Mouse (Mus musculus): ENCODE results near the gene Srpk1. TPM values are rescaled to one million over a fixed set of nuclear protein-coding genes. Genes with fewer than 3 reads are reported as not detected.

The Srpk1 gene
- total RNA-seq, 2 experiments from 2014 or later: 111 to 127 TPM

- no peak for DNase-seq (ENCODE audit: extremely low spot score in 1 of 2, low spot score in 2 of 2)
- intact Hi-C loops (cut with DNase I): no loop called here
These were observed 4.4 kb downstream of the Srpk1 start for GRCm38 (mm10) chr17:28618124-28618523.

- no peak for DNase-seq (ENCODE audit: extremely low spot score in 1 of 2, low spot score in 2 of 2)
- intact Hi-C loops (cut with DNase I): no loop called here
These were observed 4.9 kb downstream of the Srpk1 start for GRCm38 (mm10) chr17:28617636-28618035.

GRCm38 (mm10) chr17:28615332-28615731 is 7.2 kb downstream of the Srpk1 start:
- no peak for DNase-seq (ENCODE audit: extremely low spot score in 1 of 2, low spot score in 2 of 2)
- intact Hi-C loops (cut with DNase I): no loop called here

- intact Hi-C loops (cut with DNase I): no loop called here
- DNase-seq (ENCODE audit: extremely low spot score in 1 of 2, low spot score in 2 of 2): no peak
These were observed 9.4 kb downstream of the Srpk1 start for GRCm38 (mm10) chr17:28613096-28613495.

GRCm38 (mm10) chr17:28612603-28613002 is 9.9 kb downstream of the Srpk1 start:
- intact Hi-C loops (cut with DNase I): no loop called here

GRCm38 (mm10) chr17:28609543-28609942 is 13.0 kb downstream of the Srpk1 start:
- no peak for DNase-seq (ENCODE audit: extremely low spot score in 1 of 2, low spot score in 2 of 2)
- intact Hi-C loops (cut with DNase I): no loop called here

More at GRCm38 (mm10) chr17:28612603-28613002, 9.9 kb downstream of the Srpk1 start:
- DNase-seq (ENCODE audit: extremely low spot score in 1 of 2, low spot score in 2 of 2): no peak

GRCm38 (mm10) chr17:28601557-28602250 is 20.8 kb downstream of the Srpk1 start:
- intact Hi-C loops (cut with DNase I): no loop called here
- DNase-seq (ENCODE audit: extremely low spot score in 1 of 2, low spot score in 2 of 2): no peak

- DNase-seq (ENCODE audit: extremely low spot score in 1 of 2, low spot score in 2 of 2): no peak
- intact Hi-C loops (cut with DNase I): no loop called here
These were observed 21.7 kb downstream of the Srpk1 start for GRCm38 (mm10) chr17:28600780-28601179.

GRCm38 (mm10) chr17:28593965-28594364 is 28.5 kb downstream of the Srpk1 start:
- DNase-seq (ENCODE audit: extremely low spot score in 1 of 2, low spot score in 2 of 2): no peak
- intact Hi-C loops (cut with DNase I): loop anchor here (2.0 kb wide), 1 partner anchor 55 kb away; no protein-coding TSS in a partner anchor

GRCm38 (mm10) chr17:28592998-28593397 is 29.5 kb downstream of the Srpk1 start:
- peak; percentile 62 to 84 for DNase-seq (ENCODE audit: extremely low spot score in 1 of 2, low spot score in 2 of 2)
- intact Hi-C loops (cut with DNase I): no loop called here

GRCm38 (mm10) chr17:28591476-28591875 is 31.0 kb downstream of the Srpk1 start:
- DNase-seq (ENCODE audit: extremely low spot score in 1 of 2, low spot score in 2 of 2): no peak
- intact Hi-C loops (cut with DNase I): no loop called here

- no peak for DNase-seq (ENCODE audit: extremely low spot score in 1 of 2, low spot score in 2 of 2)
- intact Hi-C loops (cut with DNase I): no loop called here
These were observed 31.9 kb downstream of the Srpk1 start for GRCm38 (mm10) chr17:28590596-28590995.

GRCm38 (mm10) chr17:28588591-28588990 is 33.9 kb downstream of the Srpk1 start:
- no peak for DNase-seq (ENCODE audit: extremely low spot score in 1 of 2, low spot score in 2 of 2)
- intact Hi-C loops (cut with DNase I): no loop called here

- no peak for DNase-seq (ENCODE audit: extremely low spot score in 1 of 2, low spot score in 2 of 2)
- intact Hi-C loops (cut with DNase I): no loop called here
These were observed 36.0 kb downstream of the Srpk1 start for GRCm38 (mm10) chr17:28586509-28586908.

- intact Hi-C loops (cut with DNase I): no loop called here
- DNase-seq (ENCODE audit: extremely low spot score in 1 of 2, low spot score in 2 of 2): no peak
These were observed 41.5 kb downstream of the Srpk1 start for GRCm38 (mm10) chr17:28581056-28581455.

GRCm38 (mm10) chr17:28580396-28580795 is 42.1 kb downstream of the Srpk1 start:
- intact Hi-C loops (cut with DNase I): no loop called here

GRCm38 (mm10) chr17:28575244-28576125 is 47.0 kb downstream of the Srpk1 start, which contains the start of gene Lhfpl5:
Lhfpl5 (plus strand) TSS chr17:28575641.
- DNase-seq (ENCODE audit: extremely low spot score in 1 of 2, low spot score in 2 of 2): peak in 1 of 2 experiments; percentile 64
- intact Hi-C loops (cut with DNase I): no loop called here

More at GRCm38 (mm10) chr17:28580396-28580795, 42.1 kb downstream of the Srpk1 start:
- DNase-seq (ENCODE audit: extremely low spot score in 1 of 2, low spot score in 2 of 2): peak in 1 of 2 experiments; percentile 66

GRCm38 (mm10) chr17:28572941-28573340 is 49.6 kb downstream of the Srpk1 start:
- DNase-seq (ENCODE audit: extremely low spot score in 1 of 2, low spot score in 2 of 2): no peak
- intact Hi-C loops (cut with DNase I): no loop called here

- intact Hi-C loops (cut with DNase I): no loop called here
- DNase-seq (ENCODE audit: extremely low spot score in 1 of 2, low spot score in 2 of 2): no peak
These were observed 50.0 kb downstream of the Srpk1 start for GRCm38 (mm10) chr17:28572521-28572920.

GRCm38 (mm10) chr17:28571868-28572267 is 50.6 kb downstream of the Srpk1 start:
- DNase-seq (ENCODE audit: extremely low spot score in 1 of 2, low spot score in 2 of 2): no peak
- intact Hi-C loops (cut with DNase I): no loop called here
